Mouse (Mus musculus) gastrocnemius, adult 8-10 months (tissue): Measurements from ENCODE around the gene Pafah1b2. TPM values are rescaled to one million over a fixed set of nuclear protein-coding genes. Genes with fewer than 3 reads are reported as not detected.

Experiments used
- DNase-seq, 2 experiments: peaks; one replicate each; pipeline ENCODE4 v3.0.0; 2022; ENCODE audit warnings: low spot score in 2 of 2
- microRNA-seq: library from miRNA; unstranded; fragments of <30 nt; microRNA quantifications from one replicate; pipeline ENCODE4 v1.2.0, GENCODE M21; 2022
- total RNA-seq, 4 experiments: library from RNA; stranded (reverse); gene quantifications; 2 replicates each; pipeline ENCODE4 v1.2.4; 2022

The Pafah1b2 gene
- total RNA-seq, 4 experiments from 2014 or later: 19.1 to 25.8 (median 23.2) TPM

- no peak for DNase-seq
Measured at GRCm38 (mm10) chr9:45942916-45943315, 69.6 kb downstream of the Pafah1b2 start.

GRCm38 (mm10) chr9:45942464-45942863 is 70.0 kb downstream of the Pafah1b2 start:
- no peak for DNase-seq

GRCm38 (mm10) chr9:45941329-45941888 is 71.1 kb downstream of the Pafah1b2 start:
- DNase-seq: no peak

- no peak for DNase-seq
Measured at GRCm38 (mm10) chr9:45939794-45940193, 72.7 kb downstream of the Pafah1b2 start.

- no peak for DNase-seq
Measured at GRCm38 (mm10) chr9:45938952-45939637, 73.4 kb downstream of the Pafah1b2 start.

GRCm38 (mm10) chr9:45938088-45938487 is 74.4 kb downstream of the Pafah1b2 start:
- no peak for DNase-seq

GRCm38 (mm10) chr9:45936883-45937282 is 75.6 kb downstream of the Pafah1b2 start:
- DNase-seq: peak in 1 of 2 experiments; percentile 33

GRCm38 (mm10) chr9:45935628-45936210 is 76.8 kb downstream of the Pafah1b2 start, which contains the start of gene Tagln:
Gene Tagln, minus strand, starts transcription at chr9:45936058.
- no peak for DNase-seq

GRCm38 (mm10) chr9:45932571-45933415 is 79.7 kb downstream of the Pafah1b2 start:
- no peak for DNase-seq

GRCm38 (mm10) chr9:45931958-45932357 is 80.5 kb downstream of the Pafah1b2 start:
- DNase-seq: no peak

GRCm38 (mm10) chr9:45929285-45929684 is 83.2 kb downstream of the Pafah1b2 start:
- DNase-seq: no peak

GRCm38 (mm10) chr9:45919895-45920294 is 92.6 kb downstream of the Pafah1b2 start:
- no peak for DNase-seq

- DNase-seq: peak; percentile 41 to 63
Measured at GRCm38 (mm10) chr9:45917041-45917934, 95.2 kb downstream of the Pafah1b2 start.

- no peak for DNase-seq
Measured at GRCm38 (mm10) chr9:45915659-45916058, 96.8 kb downstream of the Pafah1b2 start.

Small RNA genes within 50 kb of the gene (microRNA-seq; reads per million reads assigned to microRNA genes)
- not detected for gene Mir7087

Other genes with a start within 250 kb of the Pafah1b2 start
- 1 to 10 TPM; 2.1 to 3.9 (median 2.4) TPM for gene Cep164, start 184.0 kb downstream of the Pafah1b2 start, total RNA-seq
- gene Bace1, start 174.1 kb downstream of the Pafah1b2 start, total RNA-seq: 10 to 100 TPM; 28.3 to 64.8 (median 51.1) TPM
- 10 to 100 TPM in 2 of 4 experiments, 1 to 10 TPM in 2; 7.9 to 14.1 (median 10.7) TPM for gene Pcsk7, start 106.2 kb downstream of the Pafah1b2 start, total RNA-seq
- 10 to 100 TPM; 23.7 to 28.9 (median 25.5) TPM for gene Rnf214, start 105.8 kb downstream of the Pafah1b2 start, total RNA-seq
- gene Tagln, start 76.6 kb downstream of the Pafah1b2 start, total RNA-seq: 10 to 100 TPM; 28.4 to 54.2 (median 31.7) TPM
- gene Sidt2, start 57.4 kb downstream of the Pafah1b2 start, total RNA-seq: 10 to 100 TPM; 64.4 to 70.3 (median 67.4) TPM
- 10 to 100 TPM; 36.6 to 42.4 (median 39.7) TPM for gene Sik3, start 130 bp upstream of the Pafah1b2 start, total RNA-seq
- 1 to 10 TPM in 1 of 4 experiments, not detected in 3; 3.3 TPM for gene Apoa1, start 215.9 kb upstream of the Pafah1b2 start, total RNA-seq
- 1 to 10 TPM in 1 of 4 experiments, not detected in 3; 4.3 TPM for gene Apoc3, start 222.9 kb upstream of the Pafah1b2 start, total RNA-seq
- gene Apoa4, start 228.0 kb upstream of the Pafah1b2 start, total RNA-seq: not detected